Mouse (Mus musculus) ES-E14 (cell line): ENCODE results near the gene Spata32.

Source experiments
- CHD2 ChIP-seq: IDR thresholded peaks from 2 replicates; pipeline ENCODE4 v1.6.1; 2014; ENCODE audit warnings: mild to moderate bottlenecking, low read depth, low read length, inconsistent platforms
- HCFC1 ChIP-seq: IDR thresholded peaks from 2 replicates; pipeline ENCODE4 v1.6.1; 2012; ENCODE audit warnings: low read length, inconsistent platforms, borderline replicate concordance; ENCODE audit not compliant: insufficient read depth
- MAFK ChIP-seq: IDR thresholded peaks from 2 replicates; pipeline ENCODE4 v1.6.1; 2014; ENCODE audit warnings: mild to moderate bottlenecking, low read depth, low read length, inconsistent platforms; ENCODE audit not compliant: insufficient read depth
- ZC3H11A ChIP-seq: IDR thresholded peaks from 2 replicates; pipeline ENCODE4 v1.6.1; 2012; ENCODE audit warnings: low read depth, mild to moderate bottlenecking, inconsistent platforms, low read length, borderline replicate concordance
- ZNF384 ChIP-seq: IDR thresholded peaks from 2 replicates; pipeline ENCODE4 v1.6.1; 2012; ENCODE audit warnings: low read depth, low read length, inconsistent platforms

GRCm38 (mm10) chr11:103198339-103198738 is 19.9 kb downstream of the Spata32 start:
- no peak for TF ChIP-seq ZC3H11A
- no peak for TF ChIP-seq ZNF384
- TF ChIP-seq CHD2 = no peak
- TF ChIP-seq MAFK = no peak
- no peak for TF ChIP-seq HCFC1
